ENCODE assay signal across 11 mouse cellular contexts in genomic region chr3:84128871-84129870, GRCm38 (mm10). TPM values are rescaled to one million over a fixed set of nuclear protein-coding genes. Genes with fewer than 3 reads are reported as not detected.
A peak's percentile ranks its signal among the peaks of the same experiment; 100 is the strongest.
DNase-seq lines count a peak whose midpoint lies in the region; ATAC-seq and TF ChIP-seq lines count a peak whose summit lies in the region.
"Had no signal": no experiment of that assay in that cellular context is flagged by ENCODE, and none has a peak within 500 bp of the region (broad histone marks: within the 10 kb centered on the region; RNA-seq: fewer than 3 reads in every experiment).

No protein-coding gene starts in this region.

- H3K9me3 ChIP-seq in embryonic facial prominence, embryonic 10.5 days = no peaks in the 10 kb centered on the region
- no peaks in the 10 kb centered on the region for H3K9me3 ChIP-seq in forebrain, embryonic 13.5 days (replicated peaks)
- H3K9me3 ChIP-seq: limb, embryonic 15.5 days had no signal

- peaks cover 53% of the 10 kb centered on the region for H3K4me1 ChIP-seq in embryonic facial prominence, embryonic 10.5 days
- H3K4me1 ChIP-seq in small intestine, adult 2 months (ENCODE audit: control insufficient read depth, insufficient read depth, insufficient read length, low read length) = peaks cover 10% of the 10 kb centered on the region; the same call in 1 of the 2 replicates
- no peaks in the 10 kb centered on the region for H3K4me1 ChIP-seq in forebrain, embryonic 13.5 days

- DNase-seq in kidney, adult 11 months = peak; percentile 8
- DNase-seq in kidney, adult 8-10 months = no peak
- peak; percentile 80 for DNase-seq in embryonic facial prominence, embryonic 10.5 days (ENCODE audit: low spot score)
- DNase-seq in kidney, postnatal 14 days = peak; percentile 44
- no peak for DNase-seq in urinary bladder, postnatal 25 days (ENCODE audit: low spot score)
- DNase-seq in natural killer cell, adult 2 months (ENCODE audit: low spot score in 2 of 2) = no peak
- DNase-seq: cerebellum, adult 11 months had no signal

- H3K9ac ChIP-seq in forebrain, embryonic 13.5 days = no peak overlapping the region
- H3K9ac ChIP-seq: limb, embryonic 15.5 days had no signal

- H3K36me3 ChIP-seq in embryonic facial prominence, embryonic 10.5 days (replicated peaks) = no peaks in the 10 kb centered on the region
- no peaks in the 10 kb centered on the region for H3K36me3 ChIP-seq in small intestine, adult 2 months (ENCODE audit: control insufficient read depth, insufficient read depth, low read length)
- no peaks in the 10 kb centered on the region for H3K36me3 ChIP-seq in forebrain, embryonic 13.5 days (ENCODE audit: poor library complexity, severe bottlenecking)
- H3K36me3 ChIP-seq: limb, embryonic 15.5 days had no signal

- no peak for ATAC-seq in forebrain, embryonic 13.5 days

- H3K4me2 ChIP-seq in forebrain, embryonic 13.5 days = no peak overlapping the region
- H3K4me2 ChIP-seq: limb, embryonic 15.5 days had no signal

- 49% methylated on average over 11 of the region's 11 CpGs for WGBS in embryonic facial prominence, embryonic 10.5 days
- 28% methylated on average over 11 of the region's 11 CpGs for WGBS in small intestine, adult 2 months
- WGBS in forebrain, embryonic 13.5 days = 79% methylated on average over 11 of the region's 11 CpGs

- peak overlapping the region; percentile 85 for H3K27ac ChIP-seq in embryonic facial prominence, embryonic 10.5 days (replicated peaks)
- 0 out of 2 replicates have a peak overlapping the region, but pooled peaks have one; percentile 5 for H3K27ac ChIP-seq in small intestine, adult 2 months (ENCODE audit: insufficient read depth, low read depth, low read length)
- H3K27ac ChIP-seq in forebrain, embryonic 13.5 days = no peak overlapping the region
- H3K27ac ChIP-seq: limb, embryonic 15.5 days had no signal

- no peak for TF ChIP-seq POLR2A in small intestine, adult 2 months (IDR thresholded peaks at IDR 0.05; ENCODE audit: low read depth, low read length)

- no peak overlapping the region for H3K4me3 ChIP-seq in embryonic facial prominence, embryonic 10.5 days
- no peak overlapping the region for H3K4me3 ChIP-seq in small intestine, adult 2 months (ENCODE audit: low read depth, low read length)
- H3K4me3 ChIP-seq in forebrain, embryonic 13.5 days = no peak overlapping the region
- H3K4me3 ChIP-seq: limb, embryonic 15.5 days had no signal

- H3K27me3 ChIP-seq in embryonic facial prominence, embryonic 10.5 days (replicated peaks; ENCODE audit: low read depth, poor library complexity, severe bottlenecking) = no peaks in the 10 kb centered on the region
- H3K27me3 ChIP-seq in small intestine, adult 2 months (ENCODE audit: control insufficient read depth, insufficient read depth, low read length) = no peaks in the 10 kb centered on the region
- H3K27me3 ChIP-seq in forebrain, embryonic 13.5 days = no peaks in the 10 kb centered on the region
- H3K27me3 ChIP-seq: limb, embryonic 15.5 days had no signal

- no peak for TF ChIP-seq CTCF in small intestine, adult 2 months (IDR thresholded peaks at IDR 0.05; ENCODE audit: extremely low read depth, insufficient read length, insufficient replicate concordance, low read depth, low read length)

RNA-seq across cellular contexts. Expression of gene Mnd1, which starts 26.4 kb away (rescaled TPM):
- 13.4 and 15.2 TPM in 2 replicates for polyA plus RNA-seq in embryonic facial prominence, embryonic 10.5 days (2016; fragmentation: Nextera tagmentation; extraction: Ambion mirVana)
- not detected in 2 replicates for polyA plus RNA-seq in small intestine, adult 2 months (2012; rRNA removed)
- polyA plus RNA-seq in forebrain, embryonic 13.5 days (2015; fragmentation: Nextera tagmentation; extraction: Ambion mirVana) = 5.3 and 5.9 TPM in 2 replicates

RNA-seq across cellular contexts. Expression of gene Gm6525, which starts 44.7 kb away (rescaled TPM):
- polyA plus RNA-seq in embryonic facial prominence, embryonic 10.5 days (2016; fragmentation: Nextera tagmentation; extraction: Ambion mirVana) = 0.91 and 1.3 TPM in 2 replicates
- polyA plus RNA-seq in small intestine, adult 2 months (2012; rRNA removed) = not detected in 2 replicates
- 3.7 and 4.1 TPM in 2 replicates for polyA plus RNA-seq in forebrain, embryonic 13.5 days (2015; fragmentation: Nextera tagmentation; extraction: Ambion mirVana)
- polyA plus RNA-seq: gonadal fat pad, adult 2 months had no signal

Comparison
In these comparisons a context has a peak if more than half of its experiments do, and no peak if none do; other contexts are left out.
1. DNase-seq: peak in kidney, adult 11 months (single experiment), embryonic facial prominence, embryonic 10.5 days (single experiment) and kidney, postnatal 14 days (single experiment); none in kidney, adult 8-10 months (0 of 2), urinary bladder, postnatal 25 days (single experiment) and natural killer cell, adult 2 months (0 of 2).